Mouse (Mus musculus) bone marrow, adult 2 months (tissue): ENCODE data around the gene Mybpc2.

Source experiments
- CTCF ChIP-seq: fragments of 200-500 bp; IDR thresholded peaks from 2 replicates; pipeline ENCODE4 v1.5.1; 2011; ENCODE audit warnings: low read length, control low read depth; ENCODE audit not compliant: control insufficient read depth, insufficient read depth
- POLR2A ChIP-seq: fragments of 200-500 bp; IDR thresholded peaks from 2 replicates; pipeline ENCODE4 v1.6.1; 2011; ENCODE audit warnings: low read depth, mild to moderate bottlenecking, control low read depth, low read length, borderline replicate concordance; ENCODE audit not compliant: control insufficient read depth

GRCm38 (mm10) chr7:44536590-44536968, 12.1 kb upstream of the Mybpc2 start:
- TF ChIP-seq CTCF: no peak
- no peak for TF ChIP-seq POLR2A
